Mouse (Mus musculus) C2C12 (cell line): Measurements from ENCODE around the gene Ttc33.

Experiments
- CEBPB ChIP-seq: IDR thresholded peaks from one replicate; pipeline ENCODE4 v1.6.1; 2011; ENCODE audit warnings: low read depth, mild to moderate bottlenecking, control low read depth, moderate library complexity
- CTCF ChIP-seq: IDR thresholded peaks from one replicate; pipeline ENCODE4 v1.5.1; 2011; ENCODE audit not compliant: control insufficient read depth, insufficient read depth, insufficient read length
- FOSL1 ChIP-seq: IDR thresholded peaks from one replicate; pipeline ENCODE4 v1.8.0; 2011; ENCODE audit warnings: mild to moderate bottlenecking, low read length; ENCODE audit not compliant: poor library complexity, insufficient read depth, severe bottlenecking
- MYOD1 ChIP-seq: IDR thresholded peaks from one replicate; pipeline ENCODE4 v1.6.1; 2011; ENCODE audit warnings: low read depth; ENCODE audit not compliant: control insufficient read depth, insufficient read length
- MYOG ChIP-seq: IDR thresholded peaks from one replicate; pipeline ENCODE4 v1.6.1; 2011; ENCODE audit not compliant: control insufficient read depth, insufficient read length; ENCODE audit errors: extremely low read depth
- USF1 ChIP-seq: IDR thresholded peaks from one replicate; pipeline ENCODE4 v1.6.1; 2011; ENCODE audit warnings: low read depth, mild to moderate bottlenecking, control low read depth, moderate library complexity

- TF ChIP-seq CTCF (no peak), MYOD1 (no peak), CEBPB (no peak), USF1 (no peak), MYOG (no peak), FOSL1 (no peak)
Observed at GRCm38 (mm10) chr15:5157386-5157785, 27.9 kb upstream of the Ttc33 start.
